Mouse (Mus musculus) megakaryocyte, embryonic 14.5 days (primary cell): ENCODE results near the gene Gpr161.

Experiments
- FLI1 ChIP-seq: IDR thresholded peaks from 2 replicates; pipeline ENCODE4 v1.6.1; 2012; ENCODE audit warnings: low read length, inconsistent platforms, mixed read lengths
- GATA1 ChIP-seq: IDR thresholded peaks from 3 replicates; pipeline ENCODE4 v1.6.1; 2012; ENCODE audit warnings: mixed read lengths, low read length, inconsistent platforms, borderline replicate concordance

- TF ChIP-seq FLI1 (no peak), GATA1 (no peak)
These were observed 13.2 kb upstream of the Gpr161 start for GRCm38 (mm10) chr1:165282222-165282966.
